Mouse (Mus musculus) spleen, adult 2 months (tissue): ENCODE results near the gene Pipox. TPM values are rescaled to one million over a fixed set of nuclear protein-coding genes. Genes with fewer than 3 reads are reported as not detected.

Experiments used
- DNase-seq, 2 experiments: peaks; one replicate each; pipeline versions ENCODE4 v3.0.0 to v3.0.0-alpha.2; 2012 to 2021; ENCODE audit warnings: low spot score in 2 of 2, low read depth in 1 of 2
- H3K27ac ChIP-seq: fragments of 200-500 bp; 2 replicates; pipeline ENCODE4 v1.5.1; 2012; ENCODE audit warnings: low read length, inconsistent platforms; ENCODE audit not compliant: insufficient read depth
- H3K27me3 ChIP-seq: fragments of 200-500 bp; 2 replicates; pipeline ENCODE4 v1.6.1; 2012; ENCODE audit warnings: mild to moderate bottlenecking, moderate library complexity, low read length, inconsistent platforms; ENCODE audit not compliant: control insufficient read depth, insufficient read depth
- H3K36me3 ChIP-seq: fragments of 200-500 bp; 2 replicates; pipeline ENCODE4 v1.6.1; 2012; ENCODE audit warnings: mild to moderate bottlenecking, low read length, inconsistent platforms; ENCODE audit not compliant: control insufficient read depth, insufficient read depth
- H3K4me1 ChIP-seq: fragments of 200-500 bp; 2 replicates; pipeline ENCODE4 v1.6.1; 2011; ENCODE audit warnings: inconsistent platforms; ENCODE audit not compliant: control insufficient read depth, insufficient read depth, insufficient read length
- H3K4me3 ChIP-seq: fragments of 200-500 bp; 2 replicates; pipeline ENCODE4 v1.5.1; 2011; ENCODE audit warnings: mild to moderate bottlenecking, inconsistent platforms; ENCODE audit not compliant: insufficient read depth, insufficient read length; ENCODE audit errors: extremely low read depth
- CTCF ChIP-seq: fragments of 200-500 bp; IDR thresholded peaks from 2 replicates; pipeline ENCODE4 v1.5.1; 2011; ENCODE audit warnings: mild to moderate bottlenecking, inconsistent platforms; ENCODE audit not compliant: insufficient read depth, insufficient read length, insufficient replicate concordance; ENCODE audit errors: extremely low read depth
- POLR2A ChIP-seq: fragments of 200-500 bp; IDR thresholded peaks from 2 replicates; pipeline ENCODE4 v1.6.1; 2011; ENCODE audit warnings: low read depth, low read length, inconsistent platforms
- WGBS: fragments of 180-500 bp; shearing (Covaris S2); methylation state at CpG from one replicate; pipeline ENCODE4 v1.1.7; 2018; 5-methylcytosine and 5-hydroxymethylcytosine counted together
- polyA plus RNA-seq: library from polyadenylated mRNA; depleted of rRNA; stranded (reverse); fragments of >200 nt; gene quantifications from 2 replicates; pipeline ENCODE4 v1.2.3, GENCODE M21; 2012

The Pipox gene
- polyA plus RNA-seq, 1 experiment = 0.56 TPM

GRCm38 (mm10) chr11:77849151-77849550, 44.7 kb downstream of the Pipox start:
- Histone ChIP-seq H3K27ac (no peak overlapping the region), H3K4me1 (no peaks in the 10 kb centered on the region), H3K36me3 (peaks cover 67% of the 10 kb centered on the region), H3K27me3 (no peaks in the 10 kb centered on the region), H3K4me3 (no peak overlapping the region)
- no peak for DNase-seq
- TF ChIP-seq CTCF (no peak), POLR2A (no peak)
- 87% methylated on average over 7 of the region's 7 CpGs for WGBS

- peaks cover 72% of the 10 kb centered on the region for H3K36me3 ChIP-seq
- no peak for TF ChIP-seq POLR2A
- no peak for TF ChIP-seq CTCF
- no peak for DNase-seq
Observed at GRCm38 (mm10) chr11:77848131-77848530, 45.8 kb downstream of the Pipox start.

GRCm38 (mm10) chr11:77847599-77848128, 46.2 kb downstream of the Pipox start:
- no peaks in the 10 kb centered on the region for H3K27me3 ChIP-seq
- no peaks in the 10 kb centered on the region for H3K4me1 ChIP-seq
- no peak for TF ChIP-seq POLR2A
- no peak for TF ChIP-seq CTCF
- no peak for DNase-seq
- H3K27ac ChIP-seq = no peak overlapping the region
- 94% methylated on average over 9 of the region's 9 CpGs for WGBS
- H3K4me3 ChIP-seq = no peak overlapping the region
- peaks cover 73% of the 10 kb centered on the region for H3K36me3 ChIP-seq

More at GRCm38 (mm10) chr11:77848131-77848530, 45.8 kb downstream of the Pipox start:
- Histone ChIP-seq H3K4me3 (no peak overlapping the region), H3K27ac (no peak overlapping the region), H3K4me1 (no peaks in the 10 kb centered on the region), H3K27me3 (no peaks in the 10 kb centered on the region)
- 84% methylated on average over 5 of the region's 5 CpGs for WGBS

DNA sequence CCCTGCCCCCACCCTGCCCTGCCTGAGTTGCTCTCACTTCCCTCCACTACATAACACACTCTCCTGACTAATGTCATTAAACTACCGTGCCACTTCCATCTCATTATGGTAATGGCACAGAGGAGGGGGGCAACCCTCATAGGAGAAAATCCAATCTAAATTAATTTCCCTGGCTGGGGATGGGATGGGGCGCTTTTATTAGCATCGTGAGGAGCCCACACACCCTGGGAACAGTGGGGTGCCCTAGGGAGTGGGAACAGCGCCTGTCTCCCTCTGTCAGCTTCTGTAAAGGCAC, 50.0 kb downstream of the Pipox start:
- peaks cover 76% of the 10 kb centered on the region for H3K36me3 ChIP-seq
- H3K4me1 ChIP-seq = no peaks in the 10 kb centered on the region
- DNase-seq = no peak
- WGBS = 86% methylated on average over 4 of the region's 4 CpGs
- no peak overlapping the region for H3K4me3 ChIP-seq
- TF ChIP-seq POLR2A (no peak), CTCF (no peak)
- H3K27me3 ChIP-seq = no peaks in the 10 kb centered on the region
- H3K27ac ChIP-seq = no peak overlapping the region

- TF ChIP-seq CTCF (no peak), POLR2A (no peak)
- no peak overlapping the region for H3K27ac ChIP-seq
- peaks cover 75% of the 10 kb centered on the region for H3K36me3 ChIP-seq
- H3K27me3 ChIP-seq = no peaks in the 10 kb centered on the region
- no peak overlapping the region for H3K4me3 ChIP-seq
- no peaks in the 10 kb centered on the region for H3K4me1 ChIP-seq
- DNase-seq = no peak
- 90% methylated on average over 21 of the region's 21 CpGs for WGBS
Observed at GRCm38 (mm10) chr11:77843068-77843905, 50.6 kb downstream of the Pipox start.

DNA sequence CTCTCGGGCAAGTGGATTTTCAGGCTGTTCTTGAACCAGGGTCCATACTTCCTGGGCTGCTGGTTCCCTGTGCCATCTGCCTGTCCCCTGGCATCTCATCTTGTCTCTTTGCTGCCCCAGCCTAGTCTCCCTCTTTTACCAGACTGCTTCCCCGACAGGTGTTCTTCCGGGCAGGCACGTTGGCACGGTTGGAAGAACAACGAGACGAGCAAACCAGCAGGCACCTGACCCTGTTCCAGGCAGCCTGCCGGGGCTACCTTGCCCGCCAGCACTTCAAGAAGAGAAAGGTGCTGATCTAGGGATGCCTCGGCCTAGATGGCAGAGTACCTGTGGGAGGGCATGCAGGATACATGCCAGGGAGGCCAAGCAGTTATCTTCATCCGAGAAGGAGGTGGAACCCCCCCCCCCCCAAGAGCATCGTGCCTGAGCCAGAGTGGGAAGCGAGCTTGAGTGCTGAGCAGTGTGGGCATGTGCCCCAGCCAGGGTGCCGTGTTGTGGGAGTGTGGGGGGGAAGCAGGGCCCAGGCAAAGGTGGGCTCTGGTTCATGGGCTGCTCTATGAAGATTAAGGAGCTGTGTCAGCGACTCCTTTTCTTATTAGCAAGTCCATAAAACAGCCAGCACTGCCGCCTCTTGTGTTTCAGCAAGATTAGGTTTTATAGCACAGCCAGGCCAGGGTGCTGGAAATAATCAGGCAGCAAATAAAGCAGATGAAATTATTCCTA, 53.2 kb downstream of the Pipox start:
- no peak for DNase-seq
- Histone ChIP-seq H3K36me3 (peaks cover 63% of the 10 kb centered on the region), H3K27me3 (no peaks in the 10 kb centered on the region), H3K27ac (no peak overlapping the region), H3K4me1 (no peaks in the 10 kb centered on the region), H3K4me3 (no peak overlapping the region)
- 92% methylated on average over 16 of the region's 16 CpGs for WGBS
- no peak for TF ChIP-seq CTCF
- TF ChIP-seq POLR2A = no peak

- no peak for DNase-seq
- no peaks in the 10 kb centered on the region for H3K4me1 ChIP-seq
- peaks cover 51% of the 10 kb centered on the region for H3K36me3 ChIP-seq
- no peaks in the 10 kb centered on the region for H3K27me3 ChIP-seq
- 96% methylated on average over 5 of the region's 5 CpGs for WGBS
- TF ChIP-seq POLR2A (no peak), CTCF (no peak)
- H3K4me3 ChIP-seq = no peak overlapping the region
- no peak overlapping the region for H3K27ac ChIP-seq
Observed at GRCm38 (mm10) chr11:77837856-77838255, 56.0 kb downstream of the Pipox start.
